Mouse (Mus musculus) kidney, adult 2 months (tissue): ENCODE measurements at regions not wholly inside any gene's neighbourhood (a gene's known extent, or its start where the extent isn't known, plus 50 kb on each side); places are given as distances from the start of the nearest gene placed in this dataset.

Experiments
- CTCF ChIP-seq: fragments of 200-500 bp; conservative IDR thresholded peaks from 2 replicates; pipeline ENCODE4 v1.5.1; 2011; ENCODE audit warnings: low read depth, mild to moderate bottlenecking, control low read depth, low read length, moderate library complexity, mixed read lengths; ENCODE audit not compliant: insufficient read depth, insufficient read length
- POLR2A ChIP-seq: fragments of 200-500 bp; IDR thresholded peaks from one replicate; pipeline ENCODE4 v1.6.1; 2011; ENCODE audit warnings: low read depth, low read length, control low read depth

- TF ChIP-seq POLR2A (no peak), CTCF (no peak)
Measured at GRCm38 (mm10) chr6:99810974-99811798, 85.0 kb upstream of the Prok2 start.
